Mouse (Mus musculus) frontal cortex, adult 2 months (tissue): ENCODE results near the gene Fos. TPM values are rescaled to one million over a fixed set of nuclear protein-coding genes. Genes with fewer than 3 reads are reported as not detected.

Source experiments
- DNase-seq, 2 experiments: peaks; one replicate each; pipeline ENCODE4 v3.0.0; 2022; ENCODE audit warnings: low spot score in 1 of 2; ENCODE audit errors: extremely low spot score in 1 of 2
- polyA plus RNA-seq: library from polyadenylated mRNA; depleted of rRNA; stranded (reverse); fragments of >200 nt; gene quantifications from 2 replicates; pipeline ENCODE4 v1.2.3, GENCODE M21; 2012

Gene Fos
- polyA plus RNA-seq, 1 experiment, result 38.0 TPM

GRCm38 (mm10) chr12:85485890-85486765, 12.4 kb downstream of the Fos start:
- DNase-seq, result peak; percentile 79 to 93

DNA sequence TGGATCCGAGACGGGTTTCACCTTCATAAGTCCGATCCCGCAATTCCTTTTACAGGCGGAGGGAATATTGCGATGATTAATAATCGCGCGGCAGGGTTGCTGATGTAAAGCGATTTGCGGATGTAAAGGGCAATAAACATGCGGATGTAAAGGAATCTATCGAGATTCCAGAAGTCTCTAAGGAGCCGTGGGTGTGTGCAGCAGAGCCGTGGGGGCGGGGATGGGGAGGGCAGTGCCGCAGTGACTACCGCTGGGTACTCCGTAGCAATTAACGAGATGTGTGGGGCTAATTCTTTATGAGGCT, 13.0 kb downstream of the Fos start:
- DNase-seq, result peak in 1 of 2 experiments; percentile 55

- DNase-seq, result peak in 1 of 2 experiments; percentile 85
These were observed 14.0 kb downstream of the Fos start for GRCm38 (mm10) chr12:85487545-85488141.

DNA sequence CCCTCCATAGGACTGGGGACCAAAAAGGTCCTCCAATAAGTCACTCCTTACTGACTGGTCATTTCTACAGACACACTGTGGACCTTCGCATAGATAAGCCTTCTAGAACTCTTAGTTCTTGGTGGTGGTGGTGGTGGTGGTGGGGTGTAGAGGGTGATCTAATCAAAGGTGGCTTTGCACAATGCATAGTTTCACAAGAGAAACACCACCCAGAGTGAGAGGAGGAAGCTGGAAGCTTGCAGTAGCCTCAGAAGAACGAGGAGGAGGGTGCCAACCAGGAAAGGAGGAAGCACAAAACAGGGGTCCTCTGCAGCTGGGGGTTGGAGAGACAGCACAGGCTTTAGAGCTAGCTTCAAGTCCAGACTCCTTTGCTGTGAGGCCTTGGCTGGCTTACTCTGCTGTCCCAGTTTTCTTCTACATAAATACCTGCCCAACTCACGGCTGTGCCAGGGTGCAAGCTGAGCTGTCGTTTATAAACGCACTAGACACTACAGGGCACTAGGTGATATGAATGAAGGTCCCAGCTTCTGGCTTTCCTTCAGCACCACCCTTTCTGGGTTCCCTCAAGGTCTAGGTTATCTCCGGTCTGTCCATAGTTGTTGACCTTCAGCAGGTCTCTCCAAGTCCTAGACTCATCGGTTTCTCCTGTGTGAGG, 15.7 kb downstream of the Fos start:
- DNase-seq, result no peak

DNA sequence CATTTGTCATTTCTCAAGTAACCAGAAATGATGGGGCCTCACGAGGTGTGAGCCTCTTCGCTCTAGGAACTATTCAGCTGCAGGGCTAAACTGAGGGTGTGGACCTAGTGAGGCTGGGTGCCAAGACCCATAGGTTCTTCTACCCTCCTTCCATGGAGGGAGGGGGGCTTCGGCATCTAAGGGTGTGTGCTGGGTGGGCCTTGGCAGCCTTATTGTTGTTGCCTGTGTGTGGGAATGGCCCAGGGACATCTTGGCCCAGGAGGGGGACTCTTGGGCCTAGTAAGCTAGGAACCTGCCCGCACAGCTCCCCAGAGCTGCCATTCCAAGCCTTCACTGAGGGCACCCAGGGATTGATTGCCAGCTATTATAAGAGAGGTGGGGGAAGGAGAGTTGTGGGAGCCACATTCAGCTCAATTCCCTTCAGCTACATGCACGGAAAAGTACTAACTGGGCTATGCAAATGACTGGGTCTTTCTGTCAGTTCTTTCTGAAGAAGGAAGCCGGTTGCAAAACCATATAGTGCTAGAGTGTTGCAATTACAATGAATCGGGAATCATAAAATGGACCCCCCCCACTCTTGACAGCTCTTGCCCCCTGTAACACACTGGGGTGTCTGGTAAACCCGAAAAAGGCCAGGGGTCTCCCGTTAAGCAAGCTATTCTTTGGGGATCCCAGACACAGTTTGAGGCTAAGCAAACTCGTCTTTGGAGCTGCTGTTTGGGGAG, 16.6 kb downstream of the Fos start:
- DNase-seq, result no peak

DNA sequence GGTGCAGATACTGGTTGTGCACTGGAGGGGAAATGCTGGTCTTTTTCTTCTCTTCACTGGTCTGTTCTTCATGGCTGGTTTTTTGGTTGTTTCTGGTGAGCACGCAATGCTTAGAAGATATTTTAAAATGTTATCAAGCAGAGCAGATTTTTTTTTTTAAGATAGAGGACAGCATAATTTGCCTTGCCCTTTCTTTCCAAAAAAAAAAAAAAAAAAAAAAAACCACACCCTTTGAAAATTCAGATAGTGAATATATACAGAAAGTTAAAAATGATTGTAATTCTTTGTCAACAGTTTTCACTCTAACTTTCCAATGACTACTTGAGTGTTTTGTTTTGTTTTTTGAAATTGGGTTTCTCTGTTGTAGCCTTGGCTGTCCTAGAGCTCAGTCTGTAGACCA, 17.3 kb downstream of the Fos start:
- no peak for DNase-seq

DNA sequence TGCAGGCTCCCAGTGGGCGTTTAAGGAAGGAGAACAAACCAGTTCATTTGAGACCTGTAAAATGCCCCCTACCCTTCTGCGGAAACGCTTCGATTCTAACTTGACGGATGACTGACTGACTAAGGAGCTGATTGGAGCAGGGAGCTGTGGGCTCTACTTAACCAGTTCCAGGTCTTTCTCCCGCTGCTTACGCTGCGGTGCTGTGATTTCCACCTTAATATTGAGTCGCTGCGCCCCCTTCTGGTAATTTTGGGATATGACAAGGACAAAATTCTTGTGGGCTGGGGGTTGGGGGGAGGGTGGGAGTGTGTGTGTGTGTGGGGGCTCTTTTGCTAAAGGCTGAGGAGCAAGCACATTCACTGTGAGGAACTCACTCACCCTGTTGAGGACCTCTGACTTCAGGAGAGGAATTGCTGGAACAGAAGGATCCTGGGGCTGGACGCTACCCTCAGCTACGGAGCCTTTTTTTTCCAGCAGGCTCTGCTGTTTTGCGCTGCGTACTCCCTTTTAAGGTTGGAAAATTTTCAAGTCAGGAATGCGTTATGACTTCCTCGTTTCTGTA, 18.5 kb downstream of the Fos start:
- peak in 1 of 2 experiments; percentile 82 for DNase-seq

- no peak for DNase-seq
These were observed 22.6 kb downstream of the Fos start for GRCm38 (mm10) chr12:85496336-85496735.

DNA sequence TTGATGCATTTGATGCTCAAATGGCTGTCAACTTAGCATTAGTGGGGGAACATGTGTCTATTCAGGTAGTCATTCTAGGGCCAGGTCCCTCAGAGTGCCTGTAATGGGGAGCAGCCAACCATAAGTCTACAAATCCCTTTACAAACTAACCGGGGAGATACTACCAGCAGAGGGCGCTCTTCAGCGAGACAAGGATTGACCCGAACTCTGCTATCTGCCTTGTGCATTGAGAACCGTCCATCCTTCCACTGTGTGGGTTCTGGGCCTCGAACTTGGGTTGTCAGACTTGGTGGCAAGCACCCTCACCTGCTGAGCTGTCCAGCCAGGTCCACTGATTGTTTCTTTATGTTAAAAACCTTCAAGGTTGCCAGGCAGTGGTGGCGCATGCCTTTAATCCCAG, 23.1 kb downstream of the Fos start:
- DNase-seq, result peak in 1 of 2 experiments; percentile 91

- DNase-seq, result no peak
These were observed 23.8 kb downstream of the Fos start for GRCm38 (mm10) chr12:85497310-85498135.

DNA sequence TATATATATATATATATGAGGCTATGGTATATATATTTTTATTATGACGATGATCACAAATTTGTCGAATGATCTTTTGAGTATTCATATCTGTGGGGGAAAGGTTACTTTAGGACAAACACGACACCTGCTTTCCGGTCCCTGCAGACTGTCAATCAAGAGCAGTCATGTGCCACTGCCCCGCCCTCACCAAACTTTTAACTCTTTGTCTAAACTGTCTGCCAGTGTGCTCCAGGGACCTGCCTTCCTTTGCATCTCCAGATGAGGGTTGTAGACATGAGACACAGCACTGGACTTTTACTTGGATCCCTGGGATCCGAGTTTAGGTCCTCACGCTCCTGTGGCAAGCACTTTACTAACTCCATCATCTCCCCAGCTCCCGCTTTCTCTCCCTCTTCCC, 25.3 kb downstream of the Fos start:
- DNase-seq, result no peak

GRCm38 (mm10) chr12:85502682-85503081, 29.0 kb downstream of the Fos start:
- DNase-seq, result no peak

- peak in 1 of 2 experiments; percentile 68 for DNase-seq
These were observed 34.5 kb downstream of the Fos start for GRCm38 (mm10) chr12:85508235-85508634.

DNA sequence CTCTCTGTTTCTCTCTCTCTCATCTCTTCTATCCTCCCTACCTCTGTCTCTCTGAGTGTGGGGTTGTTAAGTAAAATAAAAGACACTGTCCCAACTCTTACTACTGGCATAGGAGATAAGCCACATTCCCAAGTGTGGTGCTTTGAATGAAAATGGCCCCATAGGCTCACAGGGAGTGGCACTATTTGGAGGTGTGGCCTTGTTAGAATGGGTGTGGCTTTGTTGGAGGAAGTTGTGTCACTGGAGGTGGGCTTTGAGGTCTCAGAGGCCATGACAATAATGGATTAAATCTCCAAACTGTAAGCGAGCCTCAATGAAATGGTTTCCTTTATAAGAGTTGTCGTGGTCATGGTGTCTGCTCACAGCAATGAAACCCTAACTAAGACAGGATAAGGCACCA, 36.3 kb downstream of the Fos start:
- no peak for DNase-seq

GRCm38 (mm10) chr12:85513789-85514447, 40.2 kb downstream of the Fos start:
- no peak for DNase-seq

DNA sequence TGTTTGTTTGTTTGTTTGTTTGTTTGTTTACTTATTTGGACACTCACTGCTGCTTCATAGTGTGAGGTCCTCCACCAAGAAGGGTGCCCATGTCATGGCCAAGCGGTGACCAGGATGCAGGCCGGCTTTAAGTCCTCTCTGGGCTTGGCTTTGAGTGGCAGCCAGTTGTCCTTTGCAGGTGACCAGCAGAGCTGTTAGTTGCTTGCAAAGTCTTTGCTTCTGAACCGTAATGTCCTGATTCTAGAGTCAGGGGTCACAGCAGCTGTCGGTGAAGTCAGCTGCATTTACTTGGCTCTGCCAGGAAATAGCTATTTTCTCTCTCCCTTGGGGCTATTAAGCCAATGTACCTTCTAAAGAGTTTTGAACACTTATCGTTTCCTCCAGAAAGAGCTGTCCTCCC, 41.3 kb downstream of the Fos start:
- DNase-seq, result no peak

DNA sequence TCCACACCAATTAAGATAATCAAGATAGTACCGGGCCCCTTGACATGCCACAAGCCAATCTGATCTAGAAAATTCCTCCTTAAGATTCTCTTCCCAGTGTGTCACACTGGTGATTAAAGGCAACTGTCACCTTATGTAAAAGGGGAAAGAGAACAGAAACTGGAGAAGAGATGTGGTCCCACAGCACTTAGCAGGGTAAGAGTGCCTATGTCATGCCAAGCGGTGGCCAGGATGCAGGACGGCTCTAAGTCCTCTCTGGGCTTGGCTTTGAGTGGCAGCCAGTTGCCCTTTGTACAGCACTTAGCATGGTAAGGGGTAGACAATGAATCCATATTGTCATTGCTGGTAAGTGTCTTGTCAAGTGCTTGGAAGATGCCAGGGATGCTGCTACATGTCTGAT, 42.2 kb downstream of the Fos start:
- DNase-seq, result no peak

DNA sequence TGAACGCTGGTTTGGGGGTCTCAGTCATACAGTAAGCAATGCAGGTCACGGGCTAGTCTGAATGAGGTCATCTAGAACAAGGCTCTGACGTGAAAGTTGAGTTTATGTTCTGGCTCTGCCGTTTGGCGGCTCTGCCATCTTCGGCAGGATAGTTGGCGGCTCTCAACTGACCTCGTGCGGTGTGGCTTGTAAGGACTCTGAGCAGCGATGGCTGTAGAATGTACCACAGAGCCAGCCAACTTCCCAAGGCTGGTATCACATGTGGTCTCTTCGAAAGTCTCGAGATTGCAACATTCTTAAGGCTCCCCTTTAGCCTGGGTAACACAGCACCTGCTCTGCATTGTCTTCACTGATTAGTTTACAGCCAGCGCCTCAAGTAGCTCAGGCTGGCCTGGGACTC, 43.6 kb downstream of the Fos start:
- DNase-seq, result no peak

DNA sequence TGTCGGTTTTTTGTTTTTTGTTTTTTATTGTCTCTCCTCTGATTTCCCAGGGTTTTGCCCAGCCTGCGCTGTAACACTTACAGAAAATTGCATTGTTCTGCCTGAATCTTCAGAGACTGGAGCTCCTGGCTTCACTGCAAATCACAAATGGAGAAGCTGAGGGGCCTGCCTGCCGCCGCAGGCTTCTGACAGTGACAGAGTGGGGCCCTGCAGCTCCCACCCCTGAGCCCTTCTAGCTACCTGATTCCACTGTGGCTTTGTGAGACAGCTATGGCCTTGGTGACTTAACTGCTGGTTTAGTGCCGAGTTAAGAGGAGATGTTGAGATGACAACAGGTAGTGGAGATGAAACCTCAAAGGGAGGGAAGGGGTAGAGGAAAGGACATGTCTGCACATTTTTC, 44.3 kb downstream of the Fos start:
- DNase-seq, result no peak
